Mouse (Mus musculus): ENCODE measurements around the gene Hist1h4h. TPM values are rescaled to one million over a fixed set of nuclear protein-coding genes. Genes with fewer than 3 reads are reported as not detected.

The Hist1h4h gene
- 100 to 1,000 TPM; 329 to 333 TPM for total RNA-seq (2021)
- long read RNA-seq, experiment 1, partial matches to known transcripts = 0 of 1 reads
- long read RNA-seq, experiment 1, other reads (novel, unspliced or antisense) = 0 of 1 reads
- long read RNA-seq, experiment 2, partial matches to known transcripts = 0 of 1 reads
- long read RNA-seq, experiment 2, other reads (novel, unspliced or antisense) = 0 of 1 reads

DNA sequence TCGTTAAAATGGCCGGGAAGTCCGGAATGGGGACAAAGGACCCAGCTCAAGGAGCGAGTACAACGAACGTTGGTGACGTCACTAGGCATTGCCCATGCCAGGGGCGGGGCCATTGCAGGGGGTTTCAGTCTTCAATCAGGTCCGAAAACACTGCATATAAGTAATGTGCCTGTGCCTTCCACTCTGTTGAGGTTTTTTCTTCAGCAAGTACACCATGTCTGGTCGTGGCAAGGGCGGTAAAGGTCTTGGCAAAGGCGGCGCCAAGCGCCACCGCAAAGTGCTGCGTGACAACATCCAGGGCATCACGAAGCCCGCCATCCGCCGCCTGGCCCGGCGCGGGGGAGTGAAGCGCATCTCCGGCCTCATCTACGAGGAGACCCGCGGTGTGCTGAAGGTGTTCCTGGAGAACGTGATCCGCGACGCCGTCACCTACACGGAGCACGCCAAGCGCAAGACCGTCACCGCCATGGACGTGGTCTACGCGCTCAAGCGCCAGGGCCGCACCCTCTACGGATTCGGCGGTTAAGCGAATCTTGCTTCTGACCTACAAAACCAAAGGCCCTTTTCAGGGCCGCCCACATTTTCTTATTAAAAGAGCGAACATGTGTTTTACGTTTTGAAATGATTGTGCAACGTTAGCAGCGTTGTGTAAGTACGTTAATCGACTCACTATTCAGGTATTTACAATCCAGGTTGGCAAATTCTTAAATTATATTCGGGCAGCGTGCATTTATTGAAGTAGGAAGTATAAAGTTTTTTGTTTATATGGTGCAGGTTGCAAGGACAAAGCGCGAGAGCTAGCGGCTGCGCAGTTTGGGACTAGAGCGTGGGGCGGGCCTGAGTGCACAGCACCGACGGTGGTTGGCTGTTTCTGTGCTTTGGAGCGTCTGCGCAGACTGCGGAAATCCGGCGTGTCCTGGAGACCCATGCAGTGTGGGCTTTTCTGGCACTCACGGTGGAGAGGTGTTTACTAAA, at the start of gene Hist1h4h:
Gene Hist1h4h, plus strand, starts transcription at position 150 of the 975 bp plus-strand sequence.
- DNase-seq (ENCODE audit: low spot score in 2 of 2) = peak; percentile 95 to 96

DNA sequence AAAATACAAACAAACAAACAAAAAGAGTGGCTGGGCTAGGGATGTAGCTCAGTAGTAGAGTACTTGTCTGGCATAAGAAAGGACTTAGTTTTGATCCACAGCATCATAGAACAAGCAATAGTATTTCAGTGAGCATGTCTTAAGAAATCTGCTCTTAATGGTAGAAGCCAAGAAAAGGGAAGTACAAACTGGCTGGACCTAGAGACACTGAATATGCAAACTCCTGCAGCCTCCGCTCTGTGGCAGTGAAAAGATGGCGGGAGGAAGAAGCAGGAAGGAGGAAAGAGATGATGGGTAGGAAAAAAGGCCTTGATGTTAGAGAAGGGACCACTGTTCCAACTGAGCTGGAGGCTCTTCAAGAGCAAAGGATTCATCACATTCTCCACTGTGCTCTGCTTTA, 47.7 kb upstream of the Hist1h4h start:
- no peak for DNase-seq (ENCODE audit: low spot score in 2 of 2)

DNA sequence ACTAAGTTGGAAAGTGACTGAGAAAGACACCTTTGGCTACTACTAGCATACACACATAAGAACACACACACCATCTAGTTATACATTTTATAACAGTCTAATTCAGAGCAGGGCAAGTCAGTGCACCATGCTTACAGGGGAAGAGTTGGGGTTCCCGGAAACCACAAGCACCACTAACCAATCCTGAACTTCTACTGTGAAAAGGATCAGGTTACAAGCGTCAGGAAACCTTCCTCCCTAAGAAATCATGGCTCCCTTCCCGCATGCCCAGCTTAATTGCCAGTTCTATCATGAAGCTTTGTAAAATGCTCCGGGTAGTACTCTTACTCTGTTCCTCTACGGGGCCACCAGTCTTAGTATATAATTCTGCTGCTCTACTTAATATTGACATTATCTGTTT, 45.6 kb upstream of the Hist1h4h start:
- DNase-seq (ENCODE audit: low spot score in 2 of 2) = no peak

DNA sequence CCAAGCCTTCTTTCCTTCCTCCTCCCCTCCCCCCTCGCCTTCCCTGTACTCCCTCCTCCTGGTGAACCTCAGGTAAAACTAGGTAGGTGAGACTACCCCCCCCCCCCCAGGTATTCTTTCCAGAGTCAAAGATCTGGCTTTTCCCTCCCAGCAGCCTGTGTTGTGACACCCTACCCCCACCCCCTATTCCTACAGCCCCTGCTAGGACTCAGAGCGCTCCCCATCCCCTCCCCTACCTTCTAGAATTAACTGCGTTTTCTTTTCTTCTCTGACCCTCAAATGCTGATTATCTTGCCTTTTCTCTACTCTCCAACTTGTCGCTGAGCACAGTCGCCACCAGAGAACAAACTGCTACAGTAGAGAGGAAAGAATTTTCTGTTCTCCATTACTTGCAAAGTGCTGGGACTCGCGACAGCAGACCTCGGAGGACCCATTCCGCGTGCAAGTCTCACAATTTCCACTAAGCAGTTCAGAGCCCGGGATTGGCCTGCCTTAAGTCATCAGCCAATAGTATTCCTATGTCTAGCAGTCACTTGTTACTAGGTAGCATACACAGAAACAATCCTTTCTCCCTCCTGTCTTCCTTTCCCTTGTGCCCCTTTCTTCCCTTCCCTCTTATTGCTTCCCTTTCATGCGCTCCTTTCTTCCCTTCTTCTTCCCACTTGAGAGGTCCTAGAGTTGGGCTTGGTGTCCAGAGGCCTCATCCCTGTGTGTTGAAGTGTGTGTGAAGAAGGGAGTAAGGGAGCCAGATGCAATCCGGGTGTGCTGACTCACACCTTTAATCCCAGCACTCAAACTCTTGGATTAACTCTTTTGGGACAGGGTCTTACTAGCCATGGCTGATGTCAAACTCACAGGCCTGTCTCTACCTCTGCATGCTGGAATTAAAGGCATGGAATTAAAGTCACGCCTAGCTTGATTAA, 42.2 kb upstream of the Hist1h4h start, which contains the start of gene Btn2a2:
Gene Btn2a2, minus strand, starts transcription at position 458 of the 923 bp plus-strand sequence.
- peak; percentile 48 to 59 for DNase-seq (ENCODE audit: low spot score in 2 of 2)

DNA sequence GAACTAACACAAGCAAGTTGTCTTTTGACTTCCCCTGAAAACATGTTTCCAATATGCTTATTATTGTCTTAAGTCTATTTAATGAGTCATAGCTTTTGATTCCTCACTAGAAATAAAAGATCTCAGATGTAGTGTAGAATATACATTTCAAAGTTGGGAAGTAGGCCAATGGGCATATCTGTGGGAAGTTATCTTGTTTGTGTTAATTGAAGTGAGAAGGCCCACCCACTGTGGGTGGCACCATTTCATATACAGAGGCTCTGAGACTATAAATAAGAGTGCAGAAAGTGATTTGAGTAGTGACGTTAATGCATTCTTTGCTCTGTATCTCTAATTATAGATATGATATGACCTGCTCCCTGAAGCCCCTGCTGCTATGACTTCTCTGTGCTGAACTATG, 40.0 kb upstream of the Hist1h4h start:
- DNase-seq (ENCODE audit: low spot score in 2 of 2) = no peak

DNA sequence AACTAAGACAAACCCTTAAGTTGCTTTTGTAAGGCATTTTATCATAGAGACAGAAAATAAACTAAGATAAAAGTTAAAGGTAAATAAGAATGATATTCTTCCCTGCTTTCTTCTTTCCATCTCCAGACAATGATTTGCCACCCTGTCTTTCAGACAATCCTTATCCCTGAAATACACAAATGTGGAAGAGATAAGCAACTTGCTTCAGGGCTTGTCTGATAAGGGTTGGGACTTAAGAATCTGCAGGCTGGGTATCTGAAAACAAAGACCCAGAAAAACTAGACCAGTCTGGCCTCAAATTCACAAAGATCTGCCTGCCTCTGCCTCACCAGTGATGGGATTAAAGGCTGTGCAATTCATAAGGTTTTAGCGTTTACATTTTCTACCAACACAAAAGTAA, 39.6 kb upstream of the Hist1h4h start:
- DNase-seq (ENCODE audit: low spot score in 2 of 2) = no peak

GRCm38 (mm10) chr13:23491990-23492389, 38.9 kb upstream of the Hist1h4h start:
- no peak for DNase-seq (ENCODE audit: low spot score in 2 of 2)

DNA sequence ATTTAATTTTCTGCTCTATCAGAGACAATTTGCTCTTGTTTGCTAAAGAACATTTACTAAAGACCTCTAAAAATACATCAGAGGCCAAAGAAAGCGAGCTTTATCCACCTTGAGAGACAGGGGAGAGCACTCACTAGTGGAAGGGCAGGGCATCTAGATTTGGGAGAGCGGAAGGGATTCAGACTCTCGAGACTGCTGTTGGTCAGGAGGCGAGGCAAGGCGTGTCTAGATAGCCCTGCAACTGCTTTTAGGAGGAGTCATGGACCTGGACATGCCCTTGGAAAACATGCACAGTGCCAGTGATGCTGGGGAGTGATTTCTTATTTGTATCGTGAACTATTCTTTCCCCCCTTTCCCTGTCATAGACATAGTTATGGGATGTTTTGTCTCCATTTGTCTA, 35.3 kb upstream of the Hist1h4h start:
- no peak for DNase-seq (ENCODE audit: low spot score in 2 of 2)

GRCm38 (mm10) chr13:23497656-23498321, 33.1 kb upstream of the Hist1h4h start:
- peak in 1 of 2 experiments; percentile 39 for DNase-seq (ENCODE audit: low spot score in 2 of 2)

GRCm38 (mm10) chr13:23498653-23499052, 32.2 kb upstream of the Hist1h4h start:
- DNase-seq (ENCODE audit: low spot score in 2 of 2) = no peak

GRCm38 (mm10) chr13:23499943-23500342, 30.9 kb upstream of the Hist1h4h start:
- DNase-seq (ENCODE audit: low spot score in 2 of 2) = no peak

- peak; percentile 73 to 80 for DNase-seq (ENCODE audit: low spot score in 2 of 2)
These were observed 30.2 kb upstream of the Hist1h4h start for GRCm38 (mm10) chr13:23500424-23501200.

DNA sequence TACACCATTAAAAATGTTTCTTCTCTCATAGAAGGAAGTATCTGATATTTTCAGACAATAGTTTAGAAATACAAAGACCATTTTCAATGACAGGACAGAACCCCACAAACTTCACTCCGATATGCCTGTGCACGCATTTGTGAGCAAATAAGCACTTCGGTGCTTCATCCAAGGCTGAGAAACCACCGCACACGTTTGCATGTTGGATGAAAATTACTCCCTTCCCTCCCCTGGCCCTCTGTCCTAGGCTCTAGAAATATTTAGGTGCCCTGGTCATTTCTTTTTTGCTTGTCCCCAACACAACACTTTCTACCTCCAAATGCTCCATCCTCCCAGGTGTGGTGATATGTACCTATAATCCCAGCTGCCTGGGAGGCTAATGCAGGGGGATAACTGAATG, 29.3 kb upstream of the Hist1h4h start:
- DNase-seq (ENCODE audit: low spot score in 2 of 2) = no peak

DNA sequence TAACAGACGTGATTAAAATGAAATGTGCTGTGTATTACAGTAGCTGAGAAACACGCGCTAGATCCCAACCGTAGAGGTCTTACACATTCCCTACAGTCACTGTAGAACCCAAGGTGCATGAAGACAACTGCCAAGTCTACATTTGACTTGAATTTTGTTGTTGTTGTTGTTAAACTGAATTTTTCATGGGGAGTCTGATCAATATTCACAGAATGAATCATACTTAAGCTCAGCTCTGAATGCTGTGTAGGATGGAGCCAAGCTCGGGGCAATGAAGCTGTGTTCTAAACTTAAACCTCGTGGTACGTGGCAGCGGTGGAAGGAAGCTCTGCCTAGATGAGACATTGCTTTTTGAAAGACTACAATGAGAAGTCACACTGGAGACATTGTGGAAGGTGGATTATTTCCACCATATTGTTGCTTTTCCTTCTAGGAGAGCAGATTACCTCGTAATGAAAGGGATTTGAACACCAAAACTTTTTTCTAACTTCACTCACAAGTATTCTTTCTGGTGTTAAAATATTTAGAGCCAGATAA, 28.8 kb upstream of the Hist1h4h start:
- DNase-seq (ENCODE audit: low spot score in 2 of 2) = no peak

GRCm38 (mm10) chr13:23502916-23503315, 27.9 kb upstream of the Hist1h4h start:
- no peak for DNase-seq (ENCODE audit: low spot score in 2 of 2)

DNA sequence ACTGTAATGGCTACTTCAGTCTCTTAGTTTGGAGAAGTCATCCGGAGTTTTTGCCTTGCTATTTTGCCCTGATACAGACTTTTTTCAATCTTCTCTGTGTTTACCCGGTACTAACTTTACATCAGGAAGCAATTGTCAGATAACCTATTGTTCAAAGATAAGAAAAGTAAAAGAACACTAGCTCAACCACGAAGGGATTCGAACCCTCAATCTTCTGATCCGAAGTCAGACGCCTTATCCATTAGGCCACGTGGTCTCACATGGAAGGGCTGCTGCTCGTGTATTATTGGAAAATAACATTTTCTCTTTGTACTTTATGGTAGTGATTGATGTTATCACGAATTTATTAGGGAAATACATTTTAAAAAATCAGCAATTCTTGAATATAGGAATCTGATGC, 27.1 kb upstream of the Hist1h4h start:
- peak; percentile 51 to 67 for DNase-seq (ENCODE audit: low spot score in 2 of 2)

DNA sequence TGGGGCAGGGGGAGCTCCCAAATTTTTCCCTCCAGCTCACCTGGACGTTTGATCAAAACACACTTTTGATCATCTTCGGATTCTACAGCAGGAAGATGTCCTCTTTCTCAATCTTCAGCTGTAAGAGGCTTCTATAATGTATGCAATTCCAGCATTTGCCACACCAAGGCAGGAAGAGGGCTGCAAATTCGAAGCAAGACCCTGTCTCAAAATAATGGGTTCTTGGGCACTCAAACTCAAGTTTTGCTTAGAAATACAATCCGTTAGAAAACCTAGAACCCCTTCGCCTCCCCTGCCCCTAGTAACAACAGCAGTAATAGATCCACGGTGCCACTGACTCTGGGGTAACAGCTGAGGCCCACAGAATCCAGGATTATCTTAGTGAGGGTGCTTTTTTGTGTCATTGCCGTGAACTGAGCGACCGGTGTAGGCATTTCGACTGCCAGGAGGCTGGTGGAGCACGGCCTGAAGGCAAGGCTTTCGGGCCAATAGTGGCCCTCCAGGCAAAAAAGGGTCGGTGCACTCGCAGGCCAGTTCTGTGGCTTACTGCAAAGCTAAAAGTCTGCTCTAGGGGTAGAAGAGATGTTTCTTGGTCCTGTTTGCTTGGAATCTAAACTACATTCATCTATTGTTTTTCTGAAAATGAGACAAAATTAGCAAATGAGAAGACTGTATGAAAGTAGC, 25.0 kb upstream of the Hist1h4h start:
- DNase-seq (ENCODE audit: low spot score in 2 of 2) = no peak

- DNase-seq (ENCODE audit: low spot score in 2 of 2) = peak in 1 of 2 experiments; percentile 26
These were observed 24.5 kb upstream of the Hist1h4h start for GRCm38 (mm10) chr13:23506351-23506750.

All from left cerebral cortex, adult 18-20 months (tissue).